Mouse (Mus musculus) olfactory bulb, adult 2 months (tissue): ENCODE results near the gene Cd81.

Experiments
- CTCF ChIP-seq: fragments of 200-500 bp; IDR thresholded peaks from 2 replicates; pipeline ENCODE4 v1.5.1; 2012; ENCODE audit warnings: low read depth, mild to moderate bottlenecking, low read length, moderate library complexity; ENCODE audit not compliant: insufficient read depth
- POLR2A ChIP-seq: fragments of 200-500 bp; IDR thresholded peaks from 2 replicates; pipeline ENCODE4 v1.6.1; 2012; ENCODE audit warnings: mild to moderate bottlenecking, low read depth, low read length, moderate library complexity; ENCODE audit not compliant: insufficient read depth

DNA sequence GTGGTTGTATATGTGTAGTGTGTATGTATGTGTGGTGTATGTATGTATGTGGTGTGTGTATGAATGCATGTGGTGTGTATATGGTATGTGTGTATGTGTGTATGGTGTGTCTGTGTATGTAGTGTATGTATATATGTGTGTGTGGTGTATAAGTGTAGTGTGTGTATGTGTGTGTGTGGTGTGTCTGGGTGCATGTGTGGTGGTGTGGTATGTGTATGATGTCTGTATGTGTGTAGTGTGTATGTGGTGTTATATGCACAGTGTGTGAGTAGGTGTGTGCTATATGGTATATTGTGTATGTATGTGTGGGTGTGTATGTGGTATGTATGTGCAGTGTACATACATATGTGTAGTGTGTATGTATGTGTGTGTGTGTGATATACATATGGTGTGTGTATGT lies 32.5 kb upstream of the Cd81 start:
- TF ChIP-seq POLR2A (no peak), CTCF (no peak)
